Mouse (Mus musculus) thymus, postnatal 10 days (tissue): ENCODE measurements around the gene Camk2d.

Source experiments
- DNase-seq, 2 experiments: peaks; one replicate each; pipeline ENCODE4 v3.0.0; 2021; ENCODE audit warnings: low spot score in 2 of 2

Gene Camk2d

DNA sequence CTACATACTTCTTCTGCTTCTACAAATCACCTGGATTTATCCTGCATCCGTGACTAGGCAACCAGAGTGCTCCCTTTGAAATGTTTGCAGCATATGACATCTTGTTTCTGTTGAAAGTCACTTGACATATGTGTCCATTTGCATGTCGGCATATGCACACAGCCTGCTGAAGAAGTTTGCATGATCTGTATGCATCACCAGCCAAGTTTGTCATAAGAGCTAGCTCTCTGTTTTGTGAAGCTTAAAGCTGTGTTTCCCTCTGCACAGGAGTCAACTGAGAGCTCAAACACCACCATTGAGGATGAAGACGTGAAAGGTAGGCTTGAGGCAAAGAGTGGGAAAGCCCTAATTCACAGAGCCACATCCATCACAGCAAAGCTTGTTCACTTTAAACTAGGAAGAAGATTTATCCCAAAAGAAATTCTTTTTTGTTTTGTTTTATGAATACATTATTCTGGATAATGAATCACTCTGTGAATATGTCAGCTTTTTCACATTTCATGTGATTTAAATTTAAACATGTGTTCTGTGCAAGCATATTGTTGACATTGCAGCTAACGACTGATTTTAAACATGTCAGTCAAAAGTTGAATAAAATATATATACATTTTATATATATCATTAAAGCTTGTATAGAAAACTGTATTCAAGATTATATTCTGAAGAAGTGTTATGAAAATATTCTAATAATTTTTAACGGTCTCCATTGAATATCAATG lies 214.4 kb downstream of the Camk2d start:
- DNase-seq: no peak

DNA sequence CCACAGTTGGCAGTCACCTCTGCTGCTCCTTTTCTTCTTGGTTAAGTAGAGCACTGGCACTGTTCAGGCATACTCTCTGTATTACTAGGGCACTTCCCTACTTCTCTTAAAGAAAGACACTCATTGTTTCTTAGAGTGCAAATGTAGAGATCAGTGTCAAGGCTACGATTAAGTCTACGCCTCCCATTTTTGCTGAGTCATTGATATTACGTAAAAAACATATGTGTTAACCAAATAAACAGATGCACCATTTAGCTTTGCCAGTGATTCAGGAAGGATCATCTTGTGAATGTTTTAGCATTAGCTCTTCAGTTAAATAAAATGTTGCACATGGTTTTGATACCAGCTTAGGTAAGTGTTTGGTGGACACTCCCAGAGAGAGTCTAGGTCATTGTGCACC lies 215.5 kb downstream of the Camk2d start:
- DNase-seq: no peak

DNA sequence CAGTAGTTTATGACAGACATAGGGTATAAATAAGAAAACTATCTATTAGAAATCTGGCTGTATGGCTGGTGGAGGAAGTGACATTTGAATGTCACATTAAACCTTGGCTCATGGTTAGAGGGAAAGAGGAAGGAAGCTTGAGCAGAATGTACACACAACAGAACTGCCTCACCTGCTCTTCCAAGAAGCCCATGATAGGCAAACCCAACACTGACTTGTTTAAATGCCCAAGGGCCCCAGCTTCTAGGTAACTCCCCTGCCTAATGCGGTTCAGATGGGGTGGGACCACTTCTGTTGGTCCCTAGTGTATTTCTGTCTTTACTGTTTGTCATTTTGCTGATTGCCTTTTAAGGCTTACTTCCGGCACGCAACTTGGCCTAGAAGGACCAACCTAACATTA lies 226.3 kb downstream of the Camk2d start:
- DNase-seq: no peak

DNA sequence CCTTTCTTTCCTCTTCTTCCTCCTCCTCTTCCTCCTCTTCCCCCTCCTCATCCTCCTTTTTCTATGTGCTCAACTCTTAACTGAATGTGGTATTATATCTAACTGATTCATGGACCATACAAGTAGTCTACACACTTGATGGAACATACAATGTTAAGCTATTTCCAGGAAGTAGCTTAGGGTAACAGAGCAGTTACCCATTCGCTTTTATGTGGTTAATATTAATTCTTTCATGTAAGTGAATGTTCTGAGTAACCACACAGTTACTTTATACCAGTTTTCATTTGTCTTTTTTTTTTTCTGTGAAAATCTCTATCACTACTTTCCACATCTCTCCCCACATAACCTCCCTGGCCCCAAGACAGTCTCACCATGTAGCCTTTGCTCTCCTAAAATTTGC lies 228.8 kb downstream of the Camk2d start:
- no peak for DNase-seq

DNA sequence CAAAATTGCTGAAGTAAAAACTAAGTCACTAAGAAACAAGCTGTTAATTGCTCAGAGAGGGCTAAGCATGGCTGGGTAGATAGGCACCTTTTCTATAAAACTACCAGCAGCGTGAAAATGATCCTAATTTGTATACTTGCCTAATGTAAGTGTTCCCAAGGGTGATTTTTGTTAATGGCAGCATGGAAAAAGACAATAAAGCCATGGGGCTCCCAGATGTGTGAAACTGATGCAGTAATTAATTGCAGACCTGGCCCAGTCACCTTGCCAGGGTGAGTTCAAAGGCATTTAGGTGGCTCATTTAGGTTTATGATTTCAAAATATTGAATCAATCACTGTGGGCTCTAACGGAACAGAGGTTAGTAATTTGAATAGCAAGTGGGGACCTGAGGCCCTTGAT lies 230.1 kb downstream of the Camk2d start:
- DNase-seq: no peak

DNA sequence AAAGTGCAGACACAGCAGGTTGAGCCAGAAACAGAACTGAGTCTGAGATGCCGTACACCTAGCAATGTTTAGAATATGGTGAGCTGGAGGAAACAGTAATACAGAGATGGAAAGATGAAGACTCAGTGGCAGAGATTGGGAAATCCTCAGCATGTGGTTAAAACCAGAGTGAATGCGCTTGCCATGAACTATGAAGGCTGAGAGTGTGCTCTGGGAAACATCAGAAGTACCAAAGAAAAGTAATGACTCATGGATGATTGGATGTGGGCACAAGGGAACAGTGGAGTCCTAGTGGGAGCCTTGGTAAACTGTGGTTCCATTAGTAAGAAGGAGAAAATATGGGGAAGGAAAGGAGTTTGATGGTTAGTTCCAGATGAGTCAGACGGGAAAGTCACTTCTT lies 231.8 kb downstream of the Camk2d start:
- DNase-seq: no peak

DNA sequence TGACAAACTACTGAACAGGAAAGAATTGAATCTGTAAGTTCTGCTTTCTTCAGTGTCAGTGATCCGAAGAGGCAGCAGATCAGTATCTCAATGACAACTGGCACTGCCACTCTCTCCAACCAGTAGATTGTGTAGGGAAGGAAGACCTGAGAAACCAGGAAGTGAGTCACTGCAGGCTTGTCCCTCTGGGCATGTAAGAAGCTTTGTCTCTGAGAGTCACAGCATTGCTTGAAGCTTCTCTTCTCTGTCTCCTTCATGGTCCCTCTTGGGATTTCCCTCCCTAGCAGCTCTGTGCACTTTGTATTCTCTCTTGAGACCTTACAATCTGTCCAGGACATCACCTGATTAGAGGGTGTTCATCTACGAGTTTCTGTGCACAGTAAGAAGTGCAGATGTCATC lies 233.7 kb downstream of the Camk2d start:
- DNase-seq: no peak

DNA sequence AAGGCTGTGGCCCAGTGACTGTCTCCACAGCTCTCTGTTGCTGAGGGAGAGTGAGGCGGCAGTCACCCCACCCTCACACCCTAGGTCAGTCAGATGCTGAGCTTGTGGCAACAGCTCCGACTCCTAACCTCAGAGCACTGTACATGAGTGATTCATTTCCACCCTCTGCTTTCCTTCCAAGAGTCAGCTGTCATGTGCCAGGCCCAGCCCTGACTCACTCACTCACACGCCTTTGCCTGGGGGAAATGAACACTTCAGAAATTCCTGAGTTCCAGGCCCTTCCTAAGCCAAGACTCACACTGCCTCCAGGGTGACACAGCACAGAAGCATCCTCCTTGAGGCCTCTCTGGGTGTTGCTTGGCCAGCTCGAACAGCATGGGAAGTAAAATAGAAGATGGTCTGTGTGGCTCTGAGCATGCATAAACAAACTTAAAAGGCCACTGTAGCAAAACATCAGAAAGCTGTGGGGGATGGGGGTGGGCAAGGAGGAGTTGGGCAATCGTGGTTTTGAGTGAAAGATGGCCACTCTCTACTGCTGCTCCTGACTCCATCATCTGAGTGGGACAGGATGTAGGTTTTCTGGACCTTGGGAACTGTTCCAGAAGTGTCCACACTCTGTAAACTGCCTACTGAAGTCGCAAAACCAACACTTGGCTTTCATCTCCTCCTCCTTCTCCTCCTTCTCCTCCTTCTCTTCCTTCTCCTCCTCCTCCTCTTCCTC lies 235.5 kb downstream of the Camk2d start:
- no peak for DNase-seq

DNA sequence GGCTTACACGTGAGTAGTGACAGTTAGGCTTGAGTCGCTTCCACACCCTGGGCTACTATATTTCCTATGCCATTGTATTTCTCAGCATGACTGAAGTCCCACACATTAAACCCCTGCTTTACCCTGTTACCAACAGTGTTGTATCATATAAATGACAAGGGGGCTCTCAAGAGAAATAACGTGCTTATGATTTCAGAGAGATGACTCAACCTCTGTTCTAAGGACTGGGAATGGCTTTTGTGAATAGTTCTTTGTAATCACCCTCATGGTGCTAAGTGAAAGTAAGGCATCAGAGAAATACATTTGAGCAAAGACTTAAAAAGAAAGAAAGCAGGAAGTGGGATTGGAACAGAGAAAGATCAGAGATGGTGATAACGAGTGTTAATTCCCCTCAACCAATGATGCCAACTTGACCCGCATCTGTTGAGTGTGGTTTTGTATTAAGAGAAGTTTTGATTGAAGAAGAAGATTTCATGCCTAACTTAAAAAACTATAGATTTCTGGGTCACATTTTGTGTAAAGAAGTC lies 238.6 kb downstream of the Camk2d start:
- DNase-seq: no peak

DNA sequence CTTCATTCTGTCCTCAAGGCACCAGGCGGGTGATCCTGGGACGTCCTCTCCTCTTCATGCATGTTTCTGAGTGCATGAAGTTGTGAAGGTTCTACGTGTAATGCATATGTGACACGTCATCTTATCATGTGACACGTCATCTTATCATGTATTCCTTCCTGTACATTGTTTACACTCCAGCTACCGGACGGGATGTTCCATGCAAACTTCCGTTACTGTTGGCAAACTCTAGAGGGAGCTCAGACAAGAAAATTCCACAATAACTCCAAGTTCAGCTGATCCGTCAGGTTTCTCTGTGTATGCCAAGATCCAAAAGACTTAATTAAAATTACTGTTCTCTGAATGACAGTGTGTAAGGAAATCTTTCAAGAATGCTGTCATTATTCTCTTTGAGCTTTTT lies 246.7 kb downstream of the Camk2d start:
- no peak for DNase-seq

DNA sequence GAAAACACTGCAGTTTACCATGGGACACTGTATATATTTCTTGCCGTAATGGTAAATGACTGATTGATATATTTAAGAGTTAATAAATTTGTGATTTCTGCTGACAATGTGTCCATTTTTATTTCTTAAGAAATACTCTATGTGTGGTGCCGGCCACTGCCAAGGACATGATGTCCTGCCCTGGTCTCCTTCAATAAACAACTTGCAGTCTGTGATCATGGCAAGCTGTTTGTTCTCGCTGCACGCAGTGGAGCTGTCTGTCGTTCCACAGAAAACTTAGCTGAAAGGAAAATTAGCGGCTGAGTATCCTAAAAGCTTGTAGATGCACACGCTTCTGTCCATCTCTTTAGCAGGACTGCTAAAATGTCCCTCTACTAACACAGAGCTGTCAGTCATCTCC lies 248.7 kb downstream of the Camk2d start:
- DNase-seq: no peak

DNA sequence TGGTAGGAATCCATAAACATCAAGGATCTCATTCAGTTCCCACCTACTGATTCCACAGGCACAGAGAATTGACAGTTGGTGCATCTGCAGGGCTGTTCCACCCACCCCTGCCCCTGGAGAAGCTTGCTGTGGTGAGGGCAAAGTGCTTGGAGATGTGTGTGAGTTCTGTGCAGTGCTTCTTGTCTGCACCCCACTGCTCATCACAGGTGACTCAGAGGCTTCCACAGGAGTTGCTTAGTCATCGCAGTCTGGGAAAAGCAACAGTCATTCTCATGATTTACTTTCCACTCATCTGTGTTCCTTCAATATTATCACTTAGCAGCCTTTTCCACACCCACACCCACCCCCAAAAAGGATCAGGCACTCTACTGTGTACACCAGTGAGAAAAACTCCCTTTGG lies 252.0 kb downstream of the Camk2d start:
- no peak for DNase-seq

DNA sequence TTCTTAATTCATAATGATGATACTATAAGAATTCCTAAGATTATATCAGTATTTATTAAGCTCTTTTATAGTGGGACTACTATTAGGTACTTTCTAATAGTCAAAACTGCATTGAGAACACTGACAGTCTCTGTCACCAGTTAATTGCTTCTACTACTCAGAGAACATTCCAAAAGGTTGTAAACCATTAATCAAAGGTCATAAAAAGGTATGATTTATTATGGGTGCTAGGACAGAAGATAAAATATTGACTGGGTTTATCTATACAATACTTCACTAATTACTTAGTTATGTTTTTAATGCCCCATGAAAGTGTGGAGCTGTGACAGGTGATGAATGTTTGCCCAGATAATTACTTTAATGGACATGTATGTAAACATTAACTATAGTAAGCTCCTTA lies 264.3 kb downstream of the Camk2d start:
- DNase-seq: no peak

DNA sequence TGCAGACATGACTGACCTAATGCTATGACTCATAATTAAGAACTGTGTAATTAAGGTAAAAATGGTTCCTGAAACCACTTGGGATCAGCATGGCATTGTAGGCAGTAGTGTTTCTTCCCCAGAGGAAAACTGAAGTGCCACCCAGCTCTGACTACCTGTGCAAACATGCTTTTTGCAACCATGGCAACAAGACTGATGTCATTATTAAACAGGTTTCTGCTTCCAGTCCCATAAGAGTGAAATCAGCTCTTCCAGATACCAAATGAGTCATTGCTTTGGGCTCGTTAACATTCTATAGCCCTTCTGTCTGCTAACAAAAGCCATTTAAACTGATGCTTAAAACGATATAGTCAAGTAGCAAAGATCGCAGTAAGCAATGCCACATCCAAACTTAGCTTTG lies 273.5 kb downstream of the Camk2d start:
- DNase-seq: no peak

DNA sequence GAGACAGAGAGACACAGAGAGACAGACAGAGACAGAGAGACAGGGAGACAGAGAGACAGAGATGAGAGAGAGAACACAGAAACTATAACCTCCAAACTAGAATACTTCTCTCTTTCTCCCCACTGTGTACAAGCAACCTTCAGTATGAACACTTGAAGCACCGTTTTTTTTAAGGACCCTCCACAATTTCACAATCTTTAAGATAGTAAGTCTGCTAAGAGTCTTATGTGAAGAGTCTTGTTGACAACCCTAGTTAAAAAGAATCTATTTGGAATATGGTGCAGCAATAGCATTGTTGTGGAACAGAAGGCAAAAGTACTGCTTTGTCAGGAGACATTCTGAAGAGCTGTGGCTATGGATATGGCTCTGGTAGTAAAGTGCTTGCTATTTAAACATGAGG lies 274.6 kb downstream of the Camk2d start:
- no peak for DNase-seq

DNA sequence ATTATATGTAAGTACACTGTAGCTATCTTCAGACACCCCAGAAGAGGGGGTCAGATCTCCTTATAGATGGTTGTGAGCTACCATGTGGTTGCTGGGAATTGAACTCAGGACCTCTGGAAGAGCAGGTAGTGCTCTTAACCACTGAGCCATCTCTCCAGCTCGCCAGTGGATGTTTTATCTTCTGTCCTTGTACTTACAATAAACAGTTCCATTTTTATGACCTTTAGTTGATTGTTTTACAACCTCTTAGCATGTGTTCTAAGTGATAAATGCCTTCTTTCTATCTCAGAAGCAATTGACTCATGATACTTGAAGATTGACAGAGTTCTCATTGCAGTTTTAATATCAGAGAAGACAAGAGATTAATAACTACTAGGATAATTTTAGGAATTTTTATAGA lies 282.1 kb downstream of the Camk2d start:
- no peak for DNase-seq

DNA sequence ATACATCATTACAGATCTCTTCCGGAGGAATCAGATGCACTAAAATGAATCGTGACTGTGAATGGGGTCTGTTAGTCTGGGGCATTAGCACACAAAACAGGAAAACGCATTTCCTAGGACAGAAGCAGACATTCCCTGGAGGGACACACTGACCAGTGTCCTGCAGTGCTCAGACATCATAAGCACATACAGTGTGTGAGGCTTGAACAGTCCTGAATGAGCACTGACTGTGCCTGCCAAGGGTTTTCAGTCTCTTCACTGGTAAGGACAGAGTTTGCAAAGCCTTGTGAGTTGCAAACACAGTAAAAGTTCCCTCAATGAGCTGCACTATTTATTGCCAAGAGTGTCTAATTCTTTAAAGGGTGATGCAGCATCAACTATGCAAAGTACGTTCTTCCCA lies 290.0 kb downstream of the Camk2d start:
- no peak for DNase-seq

DNA sequence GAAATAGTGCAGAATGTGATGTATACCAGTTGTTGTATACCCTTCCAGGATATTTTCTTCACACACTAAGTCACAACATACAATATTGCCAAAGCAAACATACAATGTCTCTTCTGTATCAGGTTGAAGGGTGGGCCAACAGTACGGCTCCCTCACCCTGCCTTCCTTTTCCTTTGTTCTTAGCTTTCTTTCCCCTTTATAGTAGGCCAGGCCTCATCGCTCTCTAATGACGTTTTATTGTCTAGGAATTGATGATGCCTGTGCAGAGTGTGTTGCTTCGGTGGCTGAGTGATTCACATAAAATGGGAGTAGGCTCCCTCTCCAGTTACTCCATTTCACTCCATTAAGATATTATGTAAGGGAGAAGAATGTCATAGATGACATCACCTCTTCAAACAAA lies 290.5 kb downstream of the Camk2d start:
- no peak for DNase-seq
